Mouse (Mus musculus) erythroblast, embryonic 14.5 days (primary cell): ENCODE results near the gene Rab37.

Experiments
- GATA1 ChIP-seq: IDR thresholded peaks from 2 replicates; pipeline ENCODE4 v1.6.1; 2012; ENCODE audit warnings: low read length, inconsistent platforms, mixed read lengths
- TAL1 ChIP-seq: IDR thresholded peaks from 3 replicates; pipeline ENCODE4 v1.6.1; 2012; ENCODE audit warnings: low read length, inconsistent platforms, mixed read lengths

GRCm38 (mm10) chr11:115082196-115082595, 9.0 kb upstream of the Rab37 start:
- TF ChIP-seq GATA1 (no peak), TAL1 (no peak)
